Mouse (Mus musculus): ENCODE results near the gene 2010106E10Rik.

GRCm38 (mm10) chrX:112567716-112568115, 72.6 kb downstream of the 2010106E10Rik start:
- TF ChIP-seq CTCF (IDR thresholded peaks at IDR 0.05; ENCODE audit: extremely low read depth, insufficient read length, insufficient replicate concordance, low read depth, low read length) = no peak
- TF ChIP-seq POLR2A (IDR thresholded peaks at IDR 0.05; ENCODE audit: low read depth, low read length) = no peak

Measured in small intestine, adult 2 months (tissue).